Mouse (Mus musculus): ENCODE results near the gene Oser1.

GRCm38 (mm10) chr2:163438619-163439451 lies 14.3 kb upstream of the Oser1 start:
- TF ChIP-seq CTCF (IDR thresholded peaks at IDR 0.05; ENCODE audit: low read depth) (no peak), EP300 (optimal IDR thresholded peaks at IDR 0.05) (no peak)

All from stomach, postnatal 0 days (tissue).